Mouse (Mus musculus) forebrain, embryonic 10.5 days (tissue): ENCODE results near the gene Mybphl. TPM values are rescaled to one million over a fixed set of nuclear protein-coding genes. Genes with fewer than 3 reads are reported as not detected.

Experiments used
- DNase-seq: peaks from one replicate; pipeline ENCODE4 v3.0.0-alpha.2; 2017; ENCODE audit warnings: low spot score; ENCODE audit errors: extremely low spot score
- H3K27ac ChIP-seq: fragments of 300-500 bp; sonication (generic); 2 replicates; pipeline ENCODE4 v1.5.1; 2016; ENCODE audit warnings: mild to moderate bottlenecking
- H3K27me3 ChIP-seq: fragments of 300-500 bp; sonication (generic); 2 replicates; pipeline ENCODE4 v1.6.1; 2016; ENCODE audit warnings: mild to moderate bottlenecking; ENCODE audit not compliant: poor library complexity, severe bottlenecking
- H3K36me3 ChIP-seq: fragments of 300-500 bp; sonication (generic); replicated peaks from 2 replicates; pipeline ENCODE4 v1.6.1; 2016; ENCODE audit warnings: mild to moderate bottlenecking, moderate library complexity
- H3K4me1 ChIP-seq: fragments of 300-500 bp; sonication (generic); 2 replicates; pipeline ENCODE4 v1.6.1; 2016
- H3K4me3 ChIP-seq: fragments of 300-500 bp; sonication (generic); 2 replicates; pipeline ENCODE4 v1.5.1; 2016; ENCODE audit warnings: mild to moderate bottlenecking, moderate library complexity
- H3K9me3 ChIP-seq: fragments of 300-500 bp; sonication (generic); 2 replicates; pipeline ENCODE4 v1.6.1; 2016; ENCODE audit warnings: mild to moderate bottlenecking, moderate library complexity
- WGBS: fragments of 180-500 bp; shearing (Covaris S2); methylation state at CpG from one replicate; pipeline ENCODE4 v1.1.7; 2016; 5-methylcytosine and 5-hydroxymethylcytosine counted together
- polyA plus RNA-seq: library from polyadenylated mRNA; unstranded; fragments of >200 nt; fragmentation: Nextera tagmentation; extraction: Ambion mirVana; gene quantifications from 2 replicates; pipeline ENCODE4 v1.2.1, GENCODE M21; 2016

The Mybphl gene
- polyA plus RNA-seq, 1 experiment from 2014 or later, result not detected

- 6% methylated on average over 63 of the region's 67 CpGs for WGBS
- H3K4me1 ChIP-seq, result peaks cover 53% of the 10 kb centered on the region
Observed at GRCm38 (mm10) chr3:108414857-108415830, 50.4 kb downstream of the Mybphl start, which contains the start of gene Celsr2. Gene Celsr2 (minus strand): TSS chr3:108415552.

GRCm38 (mm10) chr3:108415831-108416223 lies 51.1 kb downstream of the Mybphl start:
- WGBS, result under 1% methylated on average over 48 of the region's 48 CpGs
- DNase-seq, result peak; percentile 84
- Histone ChIP-seq H3K27me3 (peaks cover 28% of the 10 kb centered on the region), H3K36me3 (peaks cover 43% of the 10 kb centered on the region), H3K9me3 (peaks cover 28% of the 10 kb centered on the region), H3K4me3 (peak overlapping the region; percentile 86), H3K4me1 (peaks cover 46% of the 10 kb centered on the region), H3K27ac (peak overlapping the region; percentile 96)

More at GRCm38 (mm10) chr3:108414857-108415830, 50.4 kb downstream of the Mybphl start, which contains the start of gene Celsr2:
- Histone ChIP-seq H3K4me3 (peak within 1 kb of the TSS; percentile 86), H3K36me3 (peaks cover 50% of the 10 kb centered on the region), H3K9me3 (peaks cover 28% of the 10 kb centered on the region), H3K27ac (peak within 1 kb of the TSS; percentile 96), H3K27me3 (peaks cover 28% of the 10 kb centered on the region)
- DNase-seq, result peak; percentile 62

GRCm38 (mm10) chr3:108423006-108423405 lies 58.3 kb downstream of the Mybphl start:
- DNase-seq, result no peak
- H3K27ac ChIP-seq, result peak overlapping the region; percentile 78; the same call in 1 of the 2 replicates
- no peaks in the 10 kb centered on the region; the same call in 1 of the 2 replicates for H3K27me3 ChIP-seq
- H3K9me3 ChIP-seq, result no peaks in the 10 kb centered on the region
- WGBS, result 43% methylated on average over 6 of the region's 6 CpGs
- H3K4me3 ChIP-seq, result no peak overlapping the region
- H3K4me1 ChIP-seq, result peaks cover 47% of the 10 kb centered on the region
- peaks cover 39% of the 10 kb centered on the region for H3K36me3 ChIP-seq

GRCm38 (mm10) chr3:108423844-108424801 lies 59.4 kb downstream of the Mybphl start:
- H3K27ac ChIP-seq, result peak overlapping the region; percentile 78
- peaks cover 50% of the 10 kb centered on the region for H3K36me3 ChIP-seq
- WGBS, result 24% methylated on average over 11 of the region's 11 CpGs
- no peaks in the 10 kb centered on the region for H3K9me3 ChIP-seq
- peak; percentile 38 for DNase-seq
- peaks cover 47% of the 10 kb centered on the region for H3K4me1 ChIP-seq
- no peaks in the 10 kb centered on the region for H3K27me3 ChIP-seq
- peak overlapping the region; percentile 30; the same call in 1 of the 2 replicates for H3K4me3 ChIP-seq

- 60% methylated on average over 7 of the region's 7 CpGs for WGBS
Observed at GRCm38 (mm10) chr3:108424944-108425623, 60.4 kb downstream of the Mybphl start.

GRCm38 (mm10) chr3:108425624-108426018 lies 60.9 kb downstream of the Mybphl start:
- peak overlapping the region; percentile 78 for H3K27ac ChIP-seq
- peaks cover 47% of the 10 kb centered on the region for H3K4me1 ChIP-seq
- no peaks in the 10 kb centered on the region for H3K27me3 ChIP-seq
- H3K9me3 ChIP-seq, result no peaks in the 10 kb centered on the region
- no peak for DNase-seq
- WGBS, result 80% methylated on average over 6 of the region's 6 CpGs
- H3K36me3 ChIP-seq, result peaks cover 65% of the 10 kb centered on the region
- no peak overlapping the region for H3K4me3 ChIP-seq

More at GRCm38 (mm10) chr3:108424944-108425623, 60.4 kb downstream of the Mybphl start:
- H3K4me1 ChIP-seq, result peaks cover 47% of the 10 kb centered on the region
- no peaks in the 10 kb centered on the region for H3K27me3 ChIP-seq
- no peak overlapping the region for H3K4me3 ChIP-seq
- peak overlapping the region; percentile 78 for H3K27ac ChIP-seq
- H3K36me3 ChIP-seq, result peaks cover 59% of the 10 kb centered on the region
- H3K9me3 ChIP-seq, result no peaks in the 10 kb centered on the region
- no peak for DNase-seq

Other genes with a start within 250 kb of the Mybphl start
- gene Gnai3, start 218.8 kb upstream of the Mybphl start, polyA plus RNA-seq, result 202 and 207 TPM in 2 replicates
- 0.15 and 0.21 TPM in 2 replicates for gene Gpr61, start 210.0 kb upstream of the Mybphl start, polyA plus RNA-seq
- 3.0 and 3.4 TPM in 2 replicates for gene Amigo1, start 178.6 kb upstream of the Mybphl start, polyA plus RNA-seq
- gene Cyb561d1, start 163.7 kb upstream of the Mybphl start, polyA plus RNA-seq, result 3.7 and 4.2 TPM in 2 replicates
- 20.2 and 20.3 TPM in 2 replicates for gene Atxn7l2, start 154.0 kb upstream of the Mybphl start, polyA plus RNA-seq
- 0.98 and 1.0 TPM in 2 replicates for gene Sypl2, start 138.3 kb upstream of the Mybphl start, polyA plus RNA-seq
- gene Psma5, start 108.0 kb upstream of the Mybphl start, polyA plus RNA-seq, result 353 and 358 TPM in 2 replicates
- gene Sort1, start 80.8 kb upstream of the Mybphl start, polyA plus RNA-seq, result 9.7 and 10.5 TPM in 2 replicates
- gene Psrc1, start 18.9 kb downstream of the Mybphl start, polyA plus RNA-seq, result 115 and 117 TPM in 2 replicates
- 32.1 and 35.1 TPM in 2 replicates for gene Celsr2, start 50.6 kb downstream of the Mybphl start, polyA plus RNA-seq
- 160 and 167 TPM in 2 replicates for gene Sars, start 80.3 kb downstream of the Mybphl start, polyA plus RNA-seq
- gene 1700013F07Rik, start 169.2 kb downstream of the Mybphl start, polyA plus RNA-seq, result 0.29 and 0.42 TPM in 2 replicates
- gene 5330417C22Rik, start 171.6 kb downstream of the Mybphl start, polyA plus RNA-seq, result 1.1 and 1.2 TPM in 2 replicates
- gene Tmem167b, start 197.6 kb downstream of the Mybphl start, polyA plus RNA-seq, result 36.9 and 37.9 TPM in 2 replicates
- 58.2 and 59.8 TPM in 2 replicates for gene Taf13, start 206.8 kb downstream of the Mybphl start, polyA plus RNA-seq
- gene Wdr47, start 226.4 kb downstream of the Mybphl start, polyA plus RNA-seq, result 14.9 TPM in 2 replicates